Mouse (Mus musculus): ENCODE measurements around the gene Nop58. TPM values are rescaled to one million over a fixed set of nuclear protein-coding genes. Genes with fewer than 3 reads are reported as not detected.

The Nop58 gene
- total RNA-seq, 2 experiments from 2014 or later = 23.0 to 29.8 TPM

Other genes starting within 250 kb of the Nop58 start
- 10 to 100 TPM; 25.9 to 52.4 TPM for gene Fzd7, start 202.5 kb upstream of the Nop58 start, total RNA-seq (2021)
- gene Gm973, start 168.7 kb upstream of the Nop58 start, total RNA-seq (2021) = 1 to 10 TPM in 1 of 2 experiments, under 1 TPM in 1; 0.87 to 1.4 TPM
- gene Sumo1, start 14.1 kb upstream of the Nop58 start, total RNA-seq (2021) = 10 to 100 TPM; 57.1 to 63.8 TPM
- 10 to 100 TPM; 46.1 to 49.0 TPM for gene Bmpr2, start 78.4 kb downstream of the Nop58 start, total RNA-seq (2021)
- 1 to 10 TPM; 4.3 to 9.6 TPM for gene Fam117b, start 228.0 kb downstream of the Nop58 start, total RNA-seq (2021)

Data from gastrocnemius, adult 18-20 months (tissue).